Mouse (Mus musculus) heart, postnatal 0 days (tissue): ENCODE results near the gene Cspg5. TPM values are rescaled to one million over a fixed set of nuclear protein-coding genes. Genes with fewer than 3 reads are reported as not detected.

Experiments used
- ATAC-seq: fragments of 200-750 bp; cut with Nextera tagmentation; 2 replicates; pipeline ENCODE4 v1.8.0; 2017; ENCODE audit warnings: low read depth, moderate number of reproducible peaks, moderate library complexity; ENCODE audit not compliant: insufficient read depth
- DNase-seq: peaks from one replicate; pipeline ENCODE4 v3.0.0-alpha.2; 2016; ENCODE audit warnings: low spot score
- H3K27ac ChIP-seq: fragments of 300-500 bp; sonication (generic); 2 replicates; pipeline ENCODE4 v1.5.1; 2014; ENCODE audit warnings: low read depth, mild to moderate bottlenecking
- H3K27me3 ChIP-seq: fragments of 300-500 bp; sonication (generic); 2 replicates; pipeline ENCODE4 v1.6.1; 2014; ENCODE audit warnings: low read length, mixed read lengths; ENCODE audit not compliant: control insufficient read depth, insufficient read depth
- H3K36me3 ChIP-seq: fragments of 300-500 bp; sonication (generic); replicated peaks from 2 replicates; pipeline ENCODE4 v1.6.1; 2014; ENCODE audit warnings: low read length, mixed read lengths; ENCODE audit not compliant: control insufficient read depth, insufficient read depth
- H3K4me1 ChIP-seq: fragments of 300-500 bp; sonication (generic); 2 replicates; pipeline ENCODE4 v1.6.1; 2014; ENCODE audit warnings: antibody characterized with exemption; ENCODE audit not compliant: control insufficient read depth, insufficient read depth
- H3K4me2 ChIP-seq: fragments of 300-500 bp; sonication (generic); 2 replicates; pipeline ENCODE4 v1.6.1; 2014; ENCODE audit warnings: low read depth, mild to moderate bottlenecking, low read length, moderate library complexity
- H3K4me3 ChIP-seq: fragments of 300-500 bp; sonication (generic); 2 replicates; pipeline ENCODE4 v1.5.1; 2014; ENCODE audit warnings: low read depth, low read length
- H3K9ac ChIP-seq: fragments of 300-500 bp; sonication (generic); replicated peaks from 2 replicates; pipeline ENCODE4 v1.6.1; 2014; ENCODE audit warnings: low read depth, low read length, mixed read lengths
- H3K9me3 ChIP-seq: fragments of 300-500 bp; sonication (generic); replicated peaks from 2 replicates; pipeline ENCODE4 v1.6.1; 2016; ENCODE audit warnings: low read length; ENCODE audit not compliant: control insufficient read depth
- CTCF ChIP-seq: IDR thresholded peaks from 2 replicates; pipeline ENCODE4 v1.5.1; 2016; ENCODE audit warnings: antibody characterized with exemption, control low read depth, low read depth
- EP300 ChIP-seq: IDR thresholded peaks from 2 replicates; pipeline ENCODE4 v1.6.1; 2016; ENCODE audit warnings: antibody characterized with exemption, low read depth
- WGBS: fragments of 180-500 bp; shearing (Covaris S2); extraction: QIAGEN DNeasy Blood & Tissue Kit; methylation state at CpG from one replicate; pipeline ENCODE4 v1.1.7; 2014; 5-methylcytosine and 5-hydroxymethylcytosine counted together
- polyA plus RNA-seq: library from polyadenylated mRNA; unstranded; fragments of >200 nt; fragmentation: Nextera tagmentation; extraction: Ambion mirVana; gene quantifications from 2 replicates; pipeline ENCODE4 v1.2.1, GENCODE M21; 2015
- total RNA-seq: library from RNA; depleted of rRNA; stranded (reverse); fragments of >200 nt; gene quantifications from 2 replicates; pipeline ENCODE4 v1.2.3, GENCODE M21; 2014; ENCODE audit warnings: low replicate concordance

Cspg5 gene
- total and polyA plus RNA-seq, 2 experiments from 2014 or later: 0.71 to 1.1 TPM

DNA sequence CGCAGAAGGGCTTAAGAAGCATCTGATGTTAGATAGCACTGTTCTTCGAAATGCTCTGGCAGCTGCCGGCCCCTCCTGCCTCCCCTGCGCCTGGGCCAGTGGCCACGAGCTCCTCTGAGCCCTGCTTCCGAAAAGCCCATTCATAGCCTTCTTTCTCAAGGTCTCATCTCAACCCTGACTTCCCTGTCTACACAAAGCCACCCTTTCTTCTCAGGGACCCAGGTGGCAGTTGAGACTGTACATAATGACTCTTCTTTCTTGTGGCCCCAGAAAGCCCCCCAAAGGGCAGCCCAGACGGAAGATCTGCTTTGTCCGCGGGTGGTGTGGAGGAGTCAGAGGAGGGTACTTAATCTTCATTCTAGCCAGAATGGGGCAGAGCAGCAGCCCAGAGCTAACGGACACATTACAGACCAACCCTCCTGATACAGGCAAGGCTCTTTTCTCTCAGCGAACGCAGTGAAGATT lies 49.7 kb downstream of the Cspg5 start:
- Histone ChIP-seq H3K4me2 (no peak overlapping the region), H3K4me1 (no peaks in the 10 kb centered on the region), H3K36me3 (no peaks in the 10 kb centered on the region), H3K27ac (no peak overlapping the region), H3K4me3 (no peak overlapping the region), H3K9ac (no peak overlapping the region), H3K27me3 (no peaks in the 10 kb centered on the region), H3K9me3 (no peaks in the 10 kb centered on the region; the same call in 1 of the 2 replicates)
- DNase-seq (no peak), ATAC-seq (no peak)
- TF ChIP-seq EP300 (no peak), CTCF (no peak)
- 53% methylated on average over 12 of the region's 12 CpGs for WGBS

DNA sequence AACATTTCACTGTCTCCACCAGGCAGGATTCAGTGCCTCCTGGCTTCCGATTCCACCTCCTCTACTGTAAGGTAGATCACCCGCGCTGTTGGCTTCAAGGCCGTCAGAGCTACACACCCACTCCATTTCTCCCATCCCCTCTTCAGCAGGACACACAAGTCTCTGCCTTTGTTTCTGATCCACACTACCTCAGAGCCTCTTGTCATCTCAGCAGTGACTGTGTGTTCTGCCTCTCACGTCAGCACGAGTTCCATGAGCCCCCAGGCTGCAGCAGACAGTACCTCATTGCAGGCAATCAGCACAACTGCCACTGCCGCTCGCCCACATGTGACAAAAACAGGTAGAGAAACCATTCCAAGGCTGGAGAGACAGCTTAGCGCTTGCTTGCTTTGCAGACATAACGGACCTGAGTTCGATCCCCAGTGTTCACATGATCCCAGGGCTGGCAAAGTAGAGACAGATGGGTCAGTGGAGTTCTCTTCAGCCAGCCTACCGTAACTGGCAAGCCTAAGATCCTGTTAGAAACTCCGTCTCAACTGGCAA lies 50.4 kb downstream of the Cspg5 start:
- 78% methylated on average over 13 of the region's 13 CpGs for WGBS
- Histone ChIP-seq H3K27ac (no peak overlapping the region), H3K4me2 (no peak overlapping the region), H3K9me3 (no peaks in the 10 kb centered on the region; the same call in 1 of the 2 replicates), H3K9ac (no peak overlapping the region), H3K27me3 (no peaks in the 10 kb centered on the region), H3K4me3 (no peak overlapping the region), H3K36me3 (no peaks in the 10 kb centered on the region), H3K4me1 (no peaks in the 10 kb centered on the region)
- DNase-seq (no peak), ATAC-seq (no peak)
- TF ChIP-seq EP300 (no peak), CTCF (no peak)

DNA sequence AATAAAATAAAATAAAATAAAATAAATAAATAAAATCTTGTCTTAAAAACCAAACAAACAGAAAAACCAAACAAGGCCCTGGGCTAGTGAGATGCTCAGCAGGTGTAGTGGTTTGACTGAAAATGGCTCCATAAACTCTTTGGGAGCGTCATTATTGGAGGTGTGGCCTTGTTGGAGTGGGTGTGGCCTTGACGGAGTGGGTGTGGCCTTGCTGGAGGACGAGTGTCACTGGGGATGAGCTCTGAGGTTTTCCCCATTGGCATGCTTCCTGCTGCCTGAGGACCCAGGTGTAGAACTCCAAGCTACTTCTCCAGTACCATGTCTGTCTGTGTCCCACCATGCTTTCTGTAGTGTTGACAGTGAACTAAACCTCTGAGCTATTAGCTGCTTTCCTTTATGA lies 51.2 kb downstream of the Cspg5 start:
- H3K4me3 ChIP-seq: no peak overlapping the region
- no peaks in the 10 kb centered on the region; the same call in 1 of the 2 replicates for H3K9me3 ChIP-seq
- H3K27ac ChIP-seq: no peak overlapping the region
- ATAC-seq (no peak), DNase-seq (no peak)
- no peaks in the 10 kb centered on the region for H3K4me1 ChIP-seq
- no peak overlapping the region for H3K4me2 ChIP-seq
- H3K36me3 ChIP-seq: no peaks in the 10 kb centered on the region
- WGBS: 55% methylated on average over 3 of the region's 3 CpGs
- no peak overlapping the region for H3K9ac ChIP-seq
- TF ChIP-seq CTCF: no peak
- no peak for TF ChIP-seq EP300
- H3K27me3 ChIP-seq: no peaks in the 10 kb centered on the region

DNA sequence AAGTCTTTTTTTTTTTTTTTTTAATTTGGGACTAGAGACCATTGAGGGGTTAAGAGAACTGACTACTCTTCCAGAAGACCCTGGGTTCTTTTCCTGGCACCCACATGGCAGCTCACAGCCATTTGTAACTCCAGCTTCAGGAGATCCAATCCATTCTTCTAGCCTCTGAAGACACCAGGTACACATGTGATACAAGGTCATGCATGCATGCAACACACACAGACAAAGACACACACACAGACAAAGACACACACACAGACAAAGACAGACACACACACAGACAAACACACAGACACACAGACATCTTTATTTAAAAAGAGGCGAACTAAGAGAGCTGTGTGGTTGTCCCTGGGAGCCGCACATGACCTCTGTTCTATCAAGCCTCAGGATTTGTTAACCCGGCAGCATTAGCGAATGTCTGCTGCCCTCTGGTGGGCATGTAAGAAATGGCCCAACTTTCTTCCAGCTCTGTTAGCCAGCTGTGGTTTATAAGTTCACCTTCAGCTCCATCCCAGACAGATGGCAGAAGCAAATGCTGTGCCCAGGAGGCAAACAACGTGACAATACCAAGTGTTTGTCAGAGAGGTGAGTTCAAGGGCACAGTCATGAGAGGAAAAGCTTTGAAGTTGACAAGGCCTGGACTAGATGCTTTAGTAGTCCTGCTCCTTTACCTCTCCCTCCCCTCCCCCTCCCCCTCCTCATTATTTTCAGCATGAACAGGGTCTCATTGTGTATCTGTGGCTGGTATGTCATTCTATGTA lies 53.5 kb downstream of the Cspg5 start:
- H3K4me2 ChIP-seq: no peak overlapping the region
- H3K27ac ChIP-seq: no peak overlapping the region
- peaks cover 7% of the 10 kb centered on the region; the same call in 1 of the 2 replicates for H3K9me3 ChIP-seq
- peak; percentile 79 for DNase-seq
- no peaks in the 10 kb centered on the region for H3K36me3 ChIP-seq
- 2% methylated on average over 5 of the region's 5 CpGs for WGBS
- no peak overlapping the region for H3K9ac ChIP-seq
- H3K4me3 ChIP-seq: no peak overlapping the region
- H3K4me1 ChIP-seq: no peaks in the 10 kb centered on the region
- no peaks in the 10 kb centered on the region for H3K27me3 ChIP-seq
- TF ChIP-seq EP300: no peak
- TF ChIP-seq CTCF: peak; percentile 94
- peak; percentile 82 for ATAC-seq

DNA sequence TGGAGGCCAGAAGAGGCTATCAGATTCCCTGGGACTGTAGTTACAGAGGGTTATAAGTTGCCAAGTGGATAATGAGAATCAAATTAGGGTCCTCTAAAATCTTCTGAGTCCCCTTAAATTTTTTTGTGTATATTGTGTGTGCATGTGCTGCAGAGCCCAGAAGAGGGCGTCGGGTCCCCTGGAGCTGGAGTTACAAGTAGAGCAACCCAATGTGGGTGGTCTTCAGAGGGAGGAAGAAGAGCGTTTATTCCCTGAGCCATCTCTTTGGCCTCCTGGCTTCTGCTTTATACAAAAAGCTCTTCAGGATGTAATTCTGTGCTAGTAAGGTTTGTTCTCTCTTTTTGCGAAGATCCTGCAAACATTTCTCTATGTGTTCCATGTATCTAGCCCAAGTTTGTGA lies 60.9 kb downstream of the Cspg5 start:
- Histone ChIP-seq H3K27me3 (no peaks in the 10 kb centered on the region), H3K4me3 (peak overlapping the region; percentile 59), H3K4me2 (peak overlapping the region; percentile 76), H3K36me3 (no peaks in the 10 kb centered on the region), H3K27ac (peak overlapping the region; percentile 75), H3K9ac (peak overlapping the region; percentile 38), H3K4me1 (peaks cover 4% of the 10 kb centered on the region; the same call in 1 of the 2 replicates), H3K9me3 (peaks cover 7% of the 10 kb centered on the region; the same call in 1 of the 2 replicates)
- ATAC-seq (no peak; the same call in 1 of the 2 replicates), DNase-seq (no peak)
- 8% methylated on average over 4 of the region's 4 CpGs for WGBS
- TF ChIP-seq CTCF (peak; percentile 16; the same call in 1 of the 2 replicates), EP300 (no peak)
